Mouse (Mus musculus) myocyte (in vitro differentiated cells): ENCODE measurements around the gene Shc1. TPM values are rescaled to one million over a fixed set of nuclear protein-coding genes. Genes with fewer than 3 reads are reported as not detected.

Experiments used
- H3K27me3 ChIP-seq: one replicate; pipeline ENCODE4 v1.6.1; 2011; ENCODE audit not compliant: control insufficient read depth, insufficient read depth, insufficient read length
- H3K36me3 ChIP-seq: one replicate; pipeline ENCODE4 v1.6.1; 2011; ENCODE audit not compliant: control insufficient read depth, insufficient read depth
- H3K4me2 ChIP-seq: one replicate; pipeline ENCODE4 v1.6.1; 2011; ENCODE audit warnings: low read depth, control low read depth
- H3K4me3 ChIP-seq: one replicate; pipeline ENCODE4 v1.5.1; 2011; ENCODE audit warnings: mild to moderate bottlenecking, control low read depth, moderate library complexity
- H3K79me2 ChIP-seq: one replicate; pipeline ENCODE4 v1.6.1; 2011; ENCODE audit not compliant: control insufficient read depth, insufficient read depth
- H3ac ChIP-seq: one replicate; pipeline ENCODE4 v1.6.1; 2011; ENCODE audit not compliant: control insufficient read depth, insufficient read length
- CEBPB ChIP-seq: IDR thresholded peaks from 2 replicates; pipeline ENCODE4 v1.6.1; 2011; ENCODE audit warnings: mild to moderate bottlenecking, moderate library complexity; ENCODE audit not compliant: poor library complexity, insufficient read depth, severe bottlenecking
- E2F4 ChIP-seq: IDR thresholded peaks from one replicate; pipeline ENCODE4 v1.6.1; 2011; ENCODE audit warnings: mild to moderate bottlenecking, control low read depth, moderate library complexity; ENCODE audit not compliant: insufficient read depth
- MAX ChIP-seq: IDR thresholded peaks from one replicate; pipeline ENCODE4 v1.6.1; 2011; ENCODE audit warnings: low read depth, mild to moderate bottlenecking, control low read depth
- MYOD1 ChIP-seq, 3 experiments: IDR thresholded peaks; one replicate each; pipeline ENCODE4 v1.6.1; 2011; ENCODE audit warnings: control low read depth in 2 of 3, low read depth in 2 of 3, mild to moderate bottlenecking in 2 of 3, moderate library complexity in 1 of 3; ENCODE audit not compliant: insufficient read length in 2 of 3, control insufficient read depth in 1 of 3
- MYOG ChIP-seq, 3 experiments: IDR thresholded peaks; one replicate each; pipeline ENCODE4 v1.6.1; 2011; ENCODE audit warnings: control low read depth in 2 of 3, low read depth in 2 of 3, mild to moderate bottlenecking in 2 of 3; ENCODE audit not compliant: insufficient read length in 2 of 3, control insufficient read depth in 1 of 3, insufficient read depth in 1 of 3
- POLR2A ChIP-seq: IDR thresholded peaks from one replicate; pipeline ENCODE4 v1.6.1; 2011; ENCODE audit warnings: low read depth, mild to moderate bottlenecking, control low read depth, moderate library complexity; ENCODE audit not compliant: insufficient read length
- POLR2AphosphoS2 ChIP-seq: IDR thresholded peaks from one replicate; pipeline ENCODE4 v1.6.1; 2011; ENCODE audit warnings: low read depth, control low read depth; ENCODE audit not compliant: insufficient read length
- REST ChIP-seq: IDR thresholded peaks from one replicate; pipeline ENCODE4 v1.6.1; 2011; ENCODE audit warnings: mild to moderate bottlenecking, control low read depth, moderate library complexity; ENCODE audit not compliant: insufficient read depth, insufficient read length
- SRF ChIP-seq: IDR thresholded peaks from one replicate; pipeline ENCODE4 v1.6.1; 2011; ENCODE audit warnings: low read depth; ENCODE audit not compliant: control insufficient read depth, insufficient read length
- TCF12 ChIP-seq: IDR thresholded peaks from one replicate; pipeline ENCODE4 v1.6.1; 2011; ENCODE audit warnings: mild to moderate bottlenecking, control low read depth; ENCODE audit not compliant: poor library complexity, insufficient read depth, severe bottlenecking
- TCF3 ChIP-seq: IDR thresholded peaks from one replicate; pipeline ENCODE4 v1.6.1; 2011; ENCODE audit warnings: low read depth, control low read depth; ENCODE audit not compliant: insufficient read length
- USF1 ChIP-seq: IDR thresholded peaks from one replicate; pipeline ENCODE4 v1.6.1; 2011; ENCODE audit warnings: low read depth, mild to moderate bottlenecking, control low read depth, moderate library complexity
- polyA plus RNA-seq: library from polyadenylated mRNA; unstranded; fragments of >200 nt; fragmentation: generic; extraction: Trizol; gene quantifications from one replicate; pipeline ENCODE4 v1.2.1, GENCODE M21; 2012; ENCODE audit warnings: missing spikeins

The Shc1 gene
- polyA plus RNA-seq, 1 experiment, result 95.5 TPM

DNA sequence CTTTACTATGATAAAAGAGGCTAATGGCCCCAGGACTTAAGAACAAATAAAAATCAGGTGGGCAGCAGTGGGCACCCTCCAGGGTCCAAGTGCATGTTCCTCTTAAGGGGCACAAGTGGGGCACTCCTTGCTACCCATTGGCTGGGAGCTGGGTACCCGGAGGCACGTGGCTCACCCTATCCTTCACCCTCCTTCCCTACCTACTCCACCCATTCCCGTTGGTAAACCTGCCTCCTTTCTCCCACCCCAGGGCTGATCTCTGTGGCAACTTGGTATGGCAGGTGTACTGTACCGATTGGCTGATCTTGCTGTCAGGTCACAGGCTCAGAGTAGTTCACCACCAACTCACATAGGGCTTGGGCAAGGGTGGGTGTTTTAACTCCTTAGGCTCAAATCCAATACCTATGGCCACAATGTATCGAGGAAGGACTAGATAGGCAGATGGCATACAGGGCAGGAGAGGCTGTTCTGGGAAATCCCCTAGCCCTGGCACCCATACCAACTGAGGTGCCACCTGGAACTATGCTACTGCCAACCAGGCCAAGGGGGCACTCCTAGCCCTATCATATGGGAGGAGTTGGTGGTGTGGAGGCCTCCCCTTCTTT is 34.5 kb upstream of the Shc1 start:
- H3K79me2 ChIP-seq, result peaks cover 35% of the 10 kb centered on the region
- no peaks in the 10 kb centered on the region for H3K27me3 ChIP-seq
- no peak overlapping the region for H3ac ChIP-seq
- TF ChIP-seq POLR2A (no peak), E2F4 (no peak), TCF3 (no peak), MYOD1 (IDR thresholded peaks at IDR 0.05; ENCODE audit: control insufficient read depth in 1 of 3, insufficient read length in 2 of 3, low read depth in 2 of 3) (no peak), MAX (no peak), USF1 (no peak), SRF (no peak), TCF12 (no peak), REST (no peak), POLR2AphosphoS2 (no peak), CEBPB (no peak), MYOG (IDR thresholded peaks at IDR 0.05; ENCODE audit: control insufficient read depth in 1 of 3, insufficient read depth in 1 of 3, insufficient read length in 2 of 3, low read depth in 2 of 3) (no peak)
- no peak overlapping the region for H3K4me3 ChIP-seq
- H3K4me2 ChIP-seq, result no peak overlapping the region
- peaks cover 19% of the 10 kb centered on the region for H3K36me3 ChIP-seq

DNA sequence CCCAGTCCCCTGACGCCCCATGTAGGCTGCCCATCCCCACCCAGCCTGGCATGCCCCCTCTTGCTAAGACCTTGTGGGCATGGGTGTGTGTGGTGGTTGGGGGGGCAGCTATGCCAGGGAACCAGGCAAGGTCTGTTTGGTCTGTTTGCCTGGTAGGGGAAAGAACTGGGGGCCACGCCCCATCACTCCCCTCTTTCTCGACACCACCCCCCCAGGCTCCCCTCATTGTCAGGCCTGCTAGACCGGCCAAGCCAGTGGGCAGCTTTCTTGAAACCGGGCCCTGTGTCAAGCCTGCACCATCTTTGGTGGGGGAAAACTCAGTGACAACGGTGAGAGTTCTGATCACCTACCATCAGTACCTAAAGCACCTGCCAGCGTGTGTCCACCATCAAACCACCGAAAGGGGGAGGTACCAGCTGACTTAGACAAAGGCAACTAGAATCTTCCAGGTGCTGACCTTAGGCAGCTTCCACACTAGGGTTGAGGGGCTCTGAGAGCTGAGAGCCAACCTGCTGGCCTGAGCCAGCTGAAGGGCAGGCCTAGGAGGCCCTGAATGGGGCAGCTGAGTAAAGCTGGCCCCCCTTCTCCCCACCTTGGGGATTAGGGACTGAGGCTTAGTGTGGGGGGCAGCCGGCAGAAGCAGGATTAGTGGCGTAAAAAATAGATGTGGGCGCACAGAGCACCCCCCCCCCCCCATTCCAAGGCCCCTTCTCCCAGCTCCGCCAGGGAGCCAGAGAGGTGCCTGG is 33.7 kb upstream of the Shc1 start:
- Histone ChIP-seq H3K4me3 (no peak overlapping the region), H3ac (no peak overlapping the region), H3K27me3 (no peaks in the 10 kb centered on the region), H3K79me2 (peaks cover 43% of the 10 kb centered on the region), H3K4me2 (no peak overlapping the region), H3K36me3 (peaks cover 19% of the 10 kb centered on the region)
- TF ChIP-seq MYOD1 (IDR thresholded peaks at IDR 0.05; ENCODE audit: control insufficient read depth in 1 of 3, insufficient read length in 2 of 3, low read depth in 2 of 3), result no peak
- TF ChIP-seq REST, result no peak
- TF ChIP-seq SRF, result no peak
- no peak for TF ChIP-seq MAX
- TF ChIP-seq E2F4, result no peak
- TF ChIP-seq TCF12, result no peak
- TF ChIP-seq POLR2AphosphoS2, result no peak
- TF ChIP-seq CEBPB, result no peak

DNA sequence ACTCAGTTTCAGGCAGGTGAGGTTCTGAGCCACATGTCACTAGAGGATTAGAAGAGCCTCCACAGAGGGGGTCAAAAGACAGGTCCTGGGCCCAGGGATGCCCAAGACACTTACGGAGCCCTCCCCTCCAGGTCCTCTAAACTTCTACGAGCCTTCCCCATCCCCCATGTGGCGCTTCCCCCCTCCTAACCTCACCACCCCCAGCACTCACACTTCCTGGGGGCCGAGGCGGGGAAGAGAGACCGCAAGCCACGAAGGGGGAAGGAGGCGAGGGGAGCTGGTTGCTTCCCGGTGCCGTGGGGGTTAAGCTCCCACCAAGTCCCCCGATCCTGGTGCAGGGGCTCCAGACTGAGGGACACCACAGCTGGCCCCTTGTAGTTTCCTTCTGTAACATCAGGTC is 32.8 kb upstream of the Shc1 start:
- Histone ChIP-seq H3ac (no peak overlapping the region), H3K27me3 (no peaks in the 10 kb centered on the region), H3K4me2 (no peak overlapping the region), H3K36me3 (peaks cover 10% of the 10 kb centered on the region), H3K79me2 (peaks cover 52% of the 10 kb centered on the region), H3K4me3 (no peak overlapping the region)
- TF ChIP-seq MYOD1 (IDR thresholded peaks at IDR 0.05; ENCODE audit: control insufficient read depth in 1 of 3, insufficient read length in 2 of 3, low read depth in 2 of 3), result no peak
- TF ChIP-seq POLR2A, result no peak
- no peak for TF ChIP-seq MAX
- TF ChIP-seq TCF12, result no peak

DNA sequence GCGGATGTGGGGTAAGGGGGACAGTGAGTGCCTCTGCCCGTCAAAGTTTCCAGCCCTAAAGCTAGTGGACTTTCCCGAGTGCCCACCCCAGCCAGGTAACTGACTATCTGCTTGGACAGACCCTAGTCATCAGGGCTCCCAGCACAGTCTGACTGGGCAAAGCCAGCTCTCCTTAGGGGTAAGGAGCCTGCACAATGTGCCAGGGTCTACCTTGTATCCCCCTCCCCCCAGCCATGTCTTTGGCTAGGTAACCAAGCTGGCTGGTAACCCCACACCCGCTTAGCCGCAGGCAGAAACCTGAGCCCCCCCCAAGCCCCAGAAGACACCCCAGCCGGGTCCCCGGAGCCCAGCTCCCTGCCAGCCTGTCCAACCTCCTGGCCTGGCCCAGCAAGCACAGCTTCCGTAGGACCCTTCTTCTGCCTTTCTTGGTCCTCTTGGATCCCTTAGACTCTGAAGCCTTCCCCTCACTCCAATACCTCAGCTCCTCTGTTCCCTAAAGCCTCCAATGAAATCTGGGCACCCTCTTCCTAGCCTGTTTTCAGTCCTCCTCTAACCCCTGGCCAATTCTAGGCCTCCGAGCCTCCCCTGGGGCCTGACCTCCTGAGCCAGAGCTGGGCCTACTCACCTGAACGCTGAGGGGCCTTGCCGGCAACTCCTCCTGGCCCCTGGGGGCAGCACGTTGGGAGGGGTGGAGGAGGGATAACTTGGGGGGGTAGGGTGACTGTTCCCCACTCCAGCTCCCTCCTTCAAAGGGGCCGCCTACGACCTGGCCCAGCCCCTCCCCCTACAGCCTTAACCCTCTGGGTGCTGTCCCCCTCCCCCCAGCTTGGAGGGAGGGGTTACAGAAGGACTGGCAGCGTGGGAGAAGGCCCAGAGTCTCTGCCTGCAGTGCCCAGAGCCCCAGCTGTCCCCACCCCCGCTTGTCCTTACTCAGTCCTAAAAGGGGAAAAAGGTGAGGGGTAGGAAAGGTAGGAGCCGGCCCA is 31.5 kb upstream of the Shc1 start:
- Histone ChIP-seq H3K79me2 (peaks cover 62% of the 10 kb centered on the region), H3K4me2 (no peak overlapping the region), H3K36me3 (peaks cover 10% of the 10 kb centered on the region), H3ac (no peak overlapping the region), H3K27me3 (no peaks in the 10 kb centered on the region), H3K4me3 (no peak overlapping the region)
- TF ChIP-seq E2F4, result no peak
- no peak for TF ChIP-seq TCF3
- no peak for TF ChIP-seq MYOD1 (IDR thresholded peaks at IDR 0.05; ENCODE audit: control insufficient read depth in 1 of 3, insufficient read length in 2 of 3, low read depth in 2 of 3)
- TF ChIP-seq TCF12, result no peak
